Mouse (Mus musculus): Measurements from ENCODE around the gene Aff4. TPM values are rescaled to one million over a fixed set of nuclear protein-coding genes. Genes with fewer than 3 reads are reported as not detected.

Gene Aff4
- total RNA-seq, 1 experiment, result 97.2 TPM

- no peaks in the 10 kb centered on the region for H3K9me3 ChIP-seq (ENCODE audit: control insufficient read depth, insufficient read depth, low read depth, low read length)
- peaks cover 0 to 6% of the 10 kb centered on the region in 2 experiments; a peak in 1 of 4 replicates for H3K4me1 ChIP-seq (ENCODE audit: control insufficient read depth in 2 of 2, insufficient read depth in 2 of 2, low read length in 2 of 2, poor library complexity in 1 of 2)
- in situ Hi-C loops (cut with MboI; ENCODE audit: low sequenced_read_pairs in 2 of 2, unreplicated experiment in 2 of 2), result no loop called here
- no peak overlapping the region for H3K27ac ChIP-seq (ENCODE audit: insufficient read depth, low read depth, low read length, poor library complexity, severe bottlenecking)
- H3K36me3 ChIP-seq (ENCODE audit: control insufficient read depth, insufficient read depth, low read length, poor library complexity, severe bottlenecking), result no peaks in the 10 kb centered on the region
- DNase-seq (ENCODE audit: low read depth, low spot score), result no peak
- no peak overlapping the region for H3K9ac ChIP-seq (ENCODE audit: insufficient read depth, low read depth, low read length, poor library complexity, severe bottlenecking)
- H3K4me3 ChIP-seq (ENCODE audit: insufficient read depth in 1 of 2, low read depth in 1 of 2, low read length in 2 of 2, poor library complexity in 1 of 2, severe bottlenecking in 1 of 2), result no peak overlapping the region
- TF ChIP-seq CHD2 (IDR thresholded peaks at IDR 0.05; ENCODE audit: low read depth, low read length), result no peak
- TF ChIP-seq ZC3H11A (IDR thresholded peaks at IDR 0.05; ENCODE audit: borderline replicate concordance, low read depth, low read length), result no peak
- no peak for TF ChIP-seq HCFC1 (IDR thresholded peaks at IDR 0.05; ENCODE audit: borderline replicate concordance, insufficient read depth, low read length)
- TF ChIP-seq ZNF384 (IDR thresholded peaks at IDR 0.05; ENCODE audit: low read depth, low read length), result no peak
- TF ChIP-seq MAFK (IDR thresholded peaks at IDR 0.05; ENCODE audit: insufficient read depth, low read depth, low read length), result no peak
Measured at GRCm38 (mm10) chr11:53445562-53445961, 94.9 kb downstream of the Aff4 start.

- Histone ChIP-seq H3K9ac (ENCODE audit: insufficient read depth, low read depth, low read length, poor library complexity, severe bottlenecking) (no peak overlapping the region), H3K9me3 (ENCODE audit: control insufficient read depth, insufficient read depth, low read depth, low read length) (no peaks in the 10 kb centered on the region), H3K4me3 (ENCODE audit: insufficient read depth in 1 of 2, low read depth in 1 of 2, low read length in 2 of 2, poor library complexity in 1 of 2, severe bottlenecking in 1 of 2) (no peak overlapping the region), H3K36me3 (ENCODE audit: control insufficient read depth, insufficient read depth, low read length, poor library complexity, severe bottlenecking) (no peaks in the 10 kb centered on the region), H3K27ac (ENCODE audit: insufficient read depth, low read depth, low read length, poor library complexity, severe bottlenecking) (no peak overlapping the region), H3K4me1 (ENCODE audit: control insufficient read depth in 2 of 2, insufficient read depth in 2 of 2, low read length in 2 of 2, poor library complexity in 1 of 2) (peaks cover 0 to 6% of the 10 kb centered on the region in 2 experiments; a peak in 1 of 4 replicates)
- DNase-seq (ENCODE audit: low read depth, low spot score), result no peak
- in situ Hi-C loops (cut with MboI; ENCODE audit: low sequenced_read_pairs in 2 of 2, unreplicated experiment in 2 of 2), result no loop called here
- TF ChIP-seq ZC3H11A (IDR thresholded peaks at IDR 0.05; ENCODE audit: borderline replicate concordance, low read depth, low read length) (no peak), ZNF384 (IDR thresholded peaks at IDR 0.05; ENCODE audit: low read depth, low read length) (no peak), CHD2 (IDR thresholded peaks at IDR 0.05; ENCODE audit: low read depth, low read length) (no peak), HCFC1 (IDR thresholded peaks at IDR 0.05; ENCODE audit: borderline replicate concordance, insufficient read depth, low read length) (no peak), MAFK (IDR thresholded peaks at IDR 0.05; ENCODE audit: insufficient read depth, low read depth, low read length) (no peak)
Measured at GRCm38 (mm10) chr11:53446183-53446582, 95.5 kb downstream of the Aff4 start.

GRCm38 (mm10) chr11:53447996-53448395, 97.4 kb downstream of the Aff4 start:
- Histone ChIP-seq H3K27ac (ENCODE audit: insufficient read depth, low read depth, low read length, poor library complexity, severe bottlenecking) (no peak overlapping the region), H3K9me3 (ENCODE audit: control insufficient read depth, insufficient read depth, low read depth, low read length) (no peaks in the 10 kb centered on the region), H3K9ac (ENCODE audit: insufficient read depth, low read depth, low read length, poor library complexity, severe bottlenecking) (no peak overlapping the region), H3K36me3 (ENCODE audit: control insufficient read depth, insufficient read depth, low read length, poor library complexity, severe bottlenecking) (no peaks in the 10 kb centered on the region), H3K4me1 (ENCODE audit: control insufficient read depth in 2 of 2, insufficient read depth in 2 of 2, low read length in 2 of 2, poor library complexity in 1 of 2) (peaks cover 0 to 5% of the 10 kb centered on the region in 2 experiments; a peak in 1 of 4 replicates), H3K4me3 (ENCODE audit: insufficient read depth in 1 of 2, low read depth in 1 of 2, low read length in 2 of 2, poor library complexity in 1 of 2, severe bottlenecking in 1 of 2) (no peak overlapping the region)
- in situ Hi-C loops (cut with MboI; ENCODE audit: low sequenced_read_pairs in 2 of 2, unreplicated experiment in 2 of 2), result no loop called here
- no peak for DNase-seq (ENCODE audit: low read depth, low spot score)
- no peak for TF ChIP-seq MAFK (IDR thresholded peaks at IDR 0.05; ENCODE audit: insufficient read depth, low read depth, low read length)
- TF ChIP-seq ZNF384 (IDR thresholded peaks at IDR 0.05; ENCODE audit: low read depth, low read length), result no peak
- TF ChIP-seq HCFC1 (IDR thresholded peaks at IDR 0.05; ENCODE audit: borderline replicate concordance, insufficient read depth, low read length), result no peak
- no peak for TF ChIP-seq ZC3H11A (IDR thresholded peaks at IDR 0.05; ENCODE audit: borderline replicate concordance, low read depth, low read length)
- TF ChIP-seq CHD2 (IDR thresholded peaks at IDR 0.05; ENCODE audit: low read depth, low read length), result no peak

- in situ Hi-C loops (cut with MboI; ENCODE audit: low sequenced_read_pairs in 2 of 2, unreplicated experiment in 2 of 2), result no loop called here
- DNase-seq (ENCODE audit: low read depth, low spot score), result no peak
- no peak for TF ChIP-seq CHD2 (IDR thresholded peaks at IDR 0.05; ENCODE audit: low read depth, low read length)
- TF ChIP-seq ZNF384 (IDR thresholded peaks at IDR 0.05; ENCODE audit: low read depth, low read length), result no peak
- no peak for TF ChIP-seq HCFC1 (IDR thresholded peaks at IDR 0.05; ENCODE audit: borderline replicate concordance, insufficient read depth, low read length)
- TF ChIP-seq ZC3H11A (IDR thresholded peaks at IDR 0.05; ENCODE audit: borderline replicate concordance, low read depth, low read length), result no peak
- no peak for TF ChIP-seq MAFK (IDR thresholded peaks at IDR 0.05; ENCODE audit: insufficient read depth, low read depth, low read length)
Measured at GRCm38 (mm10) chr11:53448529-53448928, 97.9 kb downstream of the Aff4 start.

More at GRCm38 (mm10) chr11:53448529-53448928, 97.9 kb downstream of the Aff4 start:
- no peak overlapping the region for H3K4me3 ChIP-seq (ENCODE audit: insufficient read depth in 1 of 2, low read depth in 1 of 2, low read length in 2 of 2, poor library complexity in 1 of 2, severe bottlenecking in 1 of 2)
- no peaks in the 10 kb centered on the region for H3K36me3 ChIP-seq (ENCODE audit: control insufficient read depth, insufficient read depth, low read length, poor library complexity, severe bottlenecking)
- no peak overlapping the region for H3K9ac ChIP-seq (ENCODE audit: insufficient read depth, low read depth, low read length, poor library complexity, severe bottlenecking)
- H3K4me1 ChIP-seq (ENCODE audit: control insufficient read depth in 2 of 2, insufficient read depth in 2 of 2, low read length in 2 of 2, poor library complexity in 1 of 2), result peaks cover 0 to 5% of the 10 kb centered on the region in 2 experiments; a peak in 1 of 4 replicates
- no peak overlapping the region for H3K27ac ChIP-seq (ENCODE audit: insufficient read depth, low read depth, low read length, poor library complexity, severe bottlenecking)
- H3K9me3 ChIP-seq (ENCODE audit: control insufficient read depth, insufficient read depth, low read depth, low read length), result no peaks in the 10 kb centered on the region
